Mouse (Mus musculus) ES-Bruce4 (cell line): ENCODE results near the gene Wsb1. TPM values are rescaled to one million over a fixed set of nuclear protein-coding genes. Genes with fewer than 3 reads are reported as not detected.
A peak's percentile ranks its signal among the peaks of the same experiment; 100 is the strongest.

ENCODE experiments used
- H3K27ac ChIP-seq: 2 replicates; pipeline ENCODE4 v1.5.1; 2012; ENCODE audit warnings: low read length, inconsistent platforms; ENCODE audit not compliant: insufficient read depth
- H3K27me3 ChIP-seq: 2 replicates; pipeline ENCODE4 v1.6.1; 2012; ENCODE audit warnings: mild to moderate bottlenecking, low read length, inconsistent platforms; ENCODE audit not compliant: control insufficient read depth, poor library complexity, insufficient read depth, severe bottlenecking
- H3K36me3 ChIP-seq: 2 replicates; pipeline ENCODE4 v1.6.1; 2012; ENCODE audit warnings: inconsistent platforms, mild to moderate bottlenecking, low read length, moderate library complexity; ENCODE audit not compliant: control insufficient read depth, poor library complexity, insufficient read depth, severe bottlenecking
- H3K4me1 ChIP-seq: one replicate; pipeline ENCODE4 v1.8.1; 2011; ENCODE audit warnings: low read length; ENCODE audit not compliant: control insufficient read depth, insufficient read depth
- H3K4me3 ChIP-seq: 2 replicates; pipeline ENCODE4 v1.5.1; 2011; ENCODE audit warnings: low read depth, mild to moderate bottlenecking, low read length
- H3K9ac ChIP-seq: 2 replicates; pipeline ENCODE4 v1.6.1; 2012; ENCODE audit warnings: low read depth, mild to moderate bottlenecking, inconsistent platforms; ENCODE audit not compliant: poor library complexity, severe bottlenecking
- H3K9me3 ChIP-seq: replicated peaks from 2 replicates; pipeline ENCODE4 v1.6.1; 2012; ENCODE audit warnings: mild to moderate bottlenecking, low read length, inconsistent platforms; ENCODE audit not compliant: control insufficient read depth, poor library complexity, insufficient read depth, severe bottlenecking
- CTCF ChIP-seq: IDR thresholded peaks from one replicate; pipeline ENCODE4 v1.8.1; 2011; ENCODE audit warnings: low read depth, low read length
- EP300 ChIP-seq: IDR thresholded peaks from 2 replicates; pipeline ENCODE4 v1.6.1; 2011; ENCODE audit warnings: low read depth, low read length; ENCODE audit not compliant: insufficient read depth
- POLR2A ChIP-seq: IDR thresholded peaks from one replicate; pipeline ENCODE4 v1.8.1; 2011; ENCODE audit warnings: low read length; ENCODE audit not compliant: insufficient read depth
- polyA plus RNA-seq: library from polyadenylated mRNA; stranded (reverse); fragments of >200 nt; gene quantifications from 2 replicates; pipeline ENCODE4 v1.2.4, GENCODE M21; 2011; ENCODE audit warnings: low read depth; ENCODE audit not compliant: missing spikeins, insufficient read depth, insufficient read length

The Wsb1 gene
- polyA plus RNA-seq, 1 experiment: 195 TPM

DNA sequence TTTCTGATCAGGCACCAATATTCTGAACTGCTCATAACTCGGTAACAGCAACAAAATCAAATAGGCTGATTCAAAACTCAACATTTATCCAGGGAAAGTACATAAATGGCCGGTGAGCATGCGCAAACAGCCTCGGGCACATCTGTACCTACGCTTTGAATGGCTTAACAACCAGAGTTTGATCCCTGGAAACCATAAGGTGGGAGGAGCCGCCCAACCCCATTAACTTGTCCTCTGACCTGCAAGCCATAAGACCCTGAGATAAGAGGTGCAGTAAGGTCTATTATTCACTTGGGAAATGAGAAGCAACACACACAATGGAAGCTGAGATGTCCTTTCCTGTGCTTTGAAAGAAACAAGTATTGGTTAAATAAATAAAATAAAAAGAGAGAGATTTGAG is 37.3 kb downstream of the Wsb1 start:
- Histone ChIP-seq H3K9ac (no peak overlapping the region), H3K4me3 (no peak overlapping the region), H3K36me3 (no peaks in the 10 kb centered on the region), H3K4me1 (no peaks in the 10 kb centered on the region), H3K9me3 (0 out of 2 replicates have a peak, but pooled peaks cover 2% of the 10 kb centered on the region), H3K27me3 (no peaks in the 10 kb centered on the region), H3K27ac (no peak overlapping the region)
- TF ChIP-seq EP300 (no peak), POLR2A (no peak), CTCF (no peak)

DNA sequence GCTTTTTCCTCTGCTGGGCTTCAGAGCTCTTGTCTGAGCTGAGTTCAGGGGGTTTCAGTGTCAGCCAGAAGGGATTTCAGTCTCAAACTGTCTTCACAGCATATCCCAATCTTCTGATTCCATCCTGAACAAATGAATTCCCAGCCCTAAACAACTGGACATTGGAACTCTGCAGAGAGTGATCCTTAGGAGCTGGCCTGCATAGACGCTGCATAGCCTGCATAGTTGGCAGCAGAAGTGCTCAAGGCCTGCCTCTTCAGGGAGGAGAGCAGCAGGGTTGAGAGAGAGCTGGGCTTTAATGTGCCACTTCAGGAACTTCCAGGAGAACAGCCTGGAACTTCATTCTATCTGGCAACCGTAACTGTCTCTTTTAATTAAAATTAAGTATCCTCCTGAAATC is 38.9 kb downstream of the Wsb1 start:
- Histone ChIP-seq H3K4me1 (no peaks in the 10 kb centered on the region), H3K27ac (no peak overlapping the region), H3K9ac (no peak overlapping the region), H3K4me3 (no peak overlapping the region), H3K36me3 (no peaks in the 10 kb centered on the region), H3K27me3 (no peaks in the 10 kb centered on the region), H3K9me3 (0 out of 2 replicates have a peak, but pooled peaks cover 2% of the 10 kb centered on the region)
- no peak for TF ChIP-seq POLR2A
- TF ChIP-seq EP300: no peak
- no peak for TF ChIP-seq CTCF

DNA sequence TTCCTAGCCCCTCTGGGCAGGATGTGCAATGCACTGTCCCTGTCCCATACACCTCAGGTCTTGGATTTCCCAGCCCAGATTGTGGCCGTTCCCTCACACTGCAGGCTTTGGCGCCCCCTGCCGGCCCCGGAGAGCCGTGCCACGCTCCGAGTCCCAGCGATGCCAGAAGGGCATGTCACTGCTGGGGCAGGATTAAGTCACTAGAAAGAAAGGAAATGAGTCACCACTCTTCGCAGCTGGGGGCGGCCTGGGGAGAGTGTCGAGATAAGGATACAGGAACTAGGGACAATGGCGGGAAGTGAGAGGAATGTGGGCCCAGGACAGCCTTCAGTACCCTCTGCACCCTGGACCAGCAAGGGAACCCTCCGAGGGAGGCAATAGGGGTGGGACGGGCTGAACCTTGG is 40.5 kb downstream of the Wsb1 start:
- H3K9ac ChIP-seq: no peak overlapping the region
- no peaks in the 10 kb centered on the region for H3K36me3 ChIP-seq
- 0 out of 2 replicates have a peak, but pooled peaks cover 2% of the 10 kb centered on the region for H3K9me3 ChIP-seq
- H3K27ac ChIP-seq: no peak overlapping the region
- no peaks in the 10 kb centered on the region for H3K4me1 ChIP-seq
- no peak overlapping the region for H3K4me3 ChIP-seq
- no peaks in the 10 kb centered on the region for H3K27me3 ChIP-seq
- peak; percentile 95 for TF ChIP-seq CTCF
- no peak for TF ChIP-seq EP300
- no peak for TF ChIP-seq POLR2A

DNA sequence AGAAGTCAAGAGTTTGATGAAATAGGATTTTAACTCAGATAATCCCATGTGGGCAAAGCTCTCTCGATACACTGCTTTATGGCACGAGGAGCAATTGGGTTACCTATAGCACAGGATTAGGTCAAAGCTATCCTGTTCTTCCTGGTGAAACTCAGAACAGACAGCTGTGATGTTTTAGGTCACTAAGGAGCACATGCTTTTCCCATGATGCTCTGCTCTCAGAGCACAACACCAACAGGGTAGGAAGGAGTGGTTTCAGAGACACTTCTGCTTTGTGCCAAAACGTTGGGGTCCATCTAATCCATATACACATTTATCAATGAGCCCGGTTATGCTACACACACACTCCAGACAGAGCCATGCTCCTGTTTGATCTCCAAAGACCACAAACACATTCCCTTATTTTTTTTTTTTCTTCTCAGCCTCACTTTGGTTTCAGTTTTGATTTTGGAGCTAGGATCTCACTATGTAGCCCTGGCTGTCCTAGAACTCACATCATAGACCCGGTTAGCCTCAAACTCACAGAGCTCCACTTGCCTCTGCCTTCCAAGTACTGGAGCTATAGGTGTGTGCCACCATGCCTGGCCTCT is 44.5 kb downstream of the Wsb1 start:
- H3K9ac ChIP-seq: no peak overlapping the region
- no peaks in the 10 kb centered on the region for H3K27me3 ChIP-seq
- no peaks in the 10 kb centered on the region for H3K36me3 ChIP-seq
- no peak overlapping the region for H3K27ac ChIP-seq
- TF ChIP-seq CTCF (no peak), POLR2A (no peak), EP300 (no peak)
- no peaks in the 10 kb centered on the region for H3K4me1 ChIP-seq
- H3K4me3 ChIP-seq: no peak overlapping the region
- no peaks in the 10 kb centered on the region for H3K9me3 ChIP-seq

DNA sequence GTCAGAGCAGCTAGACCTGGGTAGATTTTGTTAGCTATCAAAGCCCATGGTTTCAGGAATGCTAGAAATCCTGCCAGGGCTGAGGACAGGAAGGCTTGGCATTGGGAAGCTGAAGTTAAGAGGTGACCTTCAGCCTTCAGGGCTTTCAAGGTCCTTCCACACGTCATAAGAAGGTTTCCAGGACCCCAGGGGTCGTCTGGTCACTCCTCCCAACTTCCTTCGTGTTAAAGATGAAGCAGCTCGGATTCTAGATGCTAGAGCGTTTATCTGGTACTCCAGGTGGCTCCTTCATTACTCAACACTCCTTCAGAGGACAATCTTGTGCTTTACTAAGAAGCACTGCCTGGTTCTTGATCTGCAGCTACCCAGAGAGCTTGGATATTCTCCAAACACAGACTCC is 45.4 kb downstream of the Wsb1 start:
- H3K9me3 ChIP-seq: no peaks in the 10 kb centered on the region
- no peaks in the 10 kb centered on the region for H3K4me1 ChIP-seq
- H3K27ac ChIP-seq: no peak overlapping the region
- no peaks in the 10 kb centered on the region for H3K36me3 ChIP-seq
- H3K4me3 ChIP-seq: no peak overlapping the region
- no peaks in the 10 kb centered on the region for H3K27me3 ChIP-seq
- no peak overlapping the region for H3K9ac ChIP-seq
- TF ChIP-seq POLR2A (no peak), CTCF (no peak), EP300 (no peak)

DNA sequence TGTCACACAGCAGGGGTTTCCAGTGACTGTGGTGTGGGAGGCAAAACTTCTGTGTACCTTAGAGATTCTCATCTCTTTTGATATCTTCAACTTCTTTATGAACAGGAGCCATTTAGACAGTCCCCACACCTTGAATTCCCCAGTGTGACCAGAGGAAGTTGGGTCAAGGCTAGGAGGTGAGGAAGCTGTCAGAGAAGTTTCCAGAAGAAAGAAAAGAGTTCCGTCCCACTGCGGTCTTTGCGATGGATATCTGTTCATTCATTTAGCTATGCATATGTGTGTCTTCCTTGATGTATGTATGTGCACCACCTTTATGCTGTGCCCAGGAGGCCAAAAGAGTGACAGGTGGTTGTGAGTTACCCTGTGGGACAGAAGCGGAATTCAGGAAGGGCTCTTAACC is 46.0 kb downstream of the Wsb1 start:
- Histone ChIP-seq H3K36me3 (no peaks in the 10 kb centered on the region), H3K9ac (no peak overlapping the region), H3K4me1 (no peaks in the 10 kb centered on the region), H3K27me3 (no peaks in the 10 kb centered on the region), H3K27ac (no peak overlapping the region), H3K9me3 (no peaks in the 10 kb centered on the region), H3K4me3 (no peak overlapping the region)
- TF ChIP-seq EP300: no peak
- TF ChIP-seq CTCF: no peak
- no peak for TF ChIP-seq POLR2A
